Mouse (Mus musculus): ENCODE data around the gene Nfib.
A peak's percentile ranks its signal among the peaks of the same experiment; 100 is the strongest.

The Nfib gene

GRCm38 (mm10) chr4:82455617-82456322, 249.8 kb downstream of the Nfib start:
- no peak for DNase-seq

GRCm38 (mm10) chr4:82454989-82455388, 250.6 kb downstream of the Nfib start:
- DNase-seq, result no peak

- DNase-seq, result no peak
Measured at GRCm38 (mm10) chr4:82453341-82453740, 252.2 kb downstream of the Nfib start.

- no peak for DNase-seq
Measured at GRCm38 (mm10) chr4:82452905-82453304, 252.6 kb downstream of the Nfib start.

- DNase-seq, result peak; percentile 90
Measured at GRCm38 (mm10) chr4:82447061-82447671, 258.4 kb downstream of the Nfib start.

- DNase-seq, result no peak
Measured at GRCm38 (mm10) chr4:82444078-82444477, 261.5 kb downstream of the Nfib start.

- DNase-seq, result no peak
Measured at GRCm38 (mm10) chr4:82443441-82443840, 262.1 kb downstream of the Nfib start.

GRCm38 (mm10) chr4:82443003-82443402, 262.5 kb downstream of the Nfib start:
- no peak for DNase-seq

GRCm38 (mm10) chr4:82440606-82441005, 264.9 kb downstream of the Nfib start:
- DNase-seq, result no peak

GRCm38 (mm10) chr4:82439813-82440212, 265.7 kb downstream of the Nfib start:
- no peak for DNase-seq

GRCm38 (mm10) chr4:82438631-82439030, 266.9 kb downstream of the Nfib start:
- no peak for DNase-seq

- DNase-seq, result peak; percentile 72
Measured at GRCm38 (mm10) chr4:82437533-82438318, 267.8 kb downstream of the Nfib start.

- DNase-seq, result no peak
Measured at GRCm38 (mm10) chr4:82436656-82437055, 268.9 kb downstream of the Nfib start.

- DNase-seq, result peak; percentile 60
Measured at GRCm38 (mm10) chr4:82435716-82436115, 269.8 kb downstream of the Nfib start.

- DNase-seq, result peak; percentile 24
Measured at GRCm38 (mm10) chr4:82433926-82434705, 271.4 kb downstream of the Nfib start.

- DNase-seq, result peak; percentile 20
Measured at GRCm38 (mm10) chr4:82431831-82432230, 273.7 kb downstream of the Nfib start.

GRCm38 (mm10) chr4:82430802-82431201, 274.7 kb downstream of the Nfib start:
- no peak for DNase-seq

GRCm38 (mm10) chr4:82426224-82426623, 279.3 kb downstream of the Nfib start:
- DNase-seq, result no peak

- peak; percentile 50 for DNase-seq
Measured at GRCm38 (mm10) chr4:82418241-82418640, 287.3 kb downstream of the Nfib start.

- peak; percentile 41 for DNase-seq
Measured at GRCm38 (mm10) chr4:82415817-82416216, 289.7 kb downstream of the Nfib start.

GRCm38 (mm10) chr4:82412651-82413050, 292.9 kb downstream of the Nfib start:
- DNase-seq, result no peak

GRCm38 (mm10) chr4:82411965-82412364, 293.6 kb downstream of the Nfib start:
- no peak for DNase-seq
